Mouse (Mus musculus): ENCODE measurements around the gene Pth2r. TPM values are rescaled to one million over a fixed set of nuclear protein-coding genes. Genes with fewer than 3 reads are reported as not detected.

The Pth2r gene
- not detected in 2 replicates for polyA plus RNA-seq (2012; ENCODE audit: insufficient read depth, insufficient read length, missing spikeins)

DNA sequence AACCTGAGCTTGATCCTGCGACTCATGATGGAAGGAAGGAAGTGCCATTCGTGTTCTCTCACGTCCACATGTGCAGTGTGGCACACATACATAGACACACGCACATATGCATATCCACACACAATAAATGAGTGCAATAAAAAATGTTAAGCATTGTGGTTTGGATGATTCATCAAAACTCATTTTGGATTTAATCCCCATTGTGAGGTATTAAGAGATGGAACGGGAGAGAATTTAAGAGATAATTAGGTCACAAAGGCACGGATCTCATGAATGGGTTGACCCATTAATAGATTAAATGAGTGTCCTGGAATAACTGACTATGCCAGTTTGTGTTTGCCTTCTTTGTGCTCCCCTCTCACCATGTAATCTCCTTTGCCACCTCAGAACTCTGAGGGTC, at the start of gene Pth2r:
Gene Pth2r, plus strand, starts transcription at position 301 of the 400 bp plus-strand sequence.
- Histone ChIP-seq H3K4me3 (ENCODE audit: insufficient read depth, low read depth, low read length) (no peak within 1 kb of the TSS), H3K27ac (replicated peaks; ENCODE audit: low read depth, low read length) (no peak within 1 kb of the TSS)

DNA sequence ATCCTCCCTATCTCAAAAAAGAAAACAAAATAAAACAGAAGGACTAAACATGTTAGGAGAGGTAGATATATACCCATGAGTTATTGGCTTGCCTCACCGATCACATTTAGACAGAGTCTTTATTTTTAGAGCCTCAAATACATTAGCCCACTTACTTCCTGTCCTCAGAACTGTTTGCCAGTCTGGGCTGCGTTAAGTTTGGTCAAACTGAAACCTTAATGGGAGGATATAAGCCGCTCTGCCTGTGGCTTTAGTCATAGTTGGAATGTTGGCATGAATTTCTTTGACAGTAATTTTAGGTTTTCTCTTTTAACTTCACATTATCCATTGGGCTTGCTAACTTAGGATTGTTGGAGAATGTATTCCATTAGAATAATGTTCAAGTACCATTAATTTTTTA, 44.1 kb upstream of the Pth2r start:
- no peaks in the 10 kb centered on the region for H3K4me1 ChIP-seq (ENCODE audit: control insufficient read depth, insufficient read depth, insufficient read length, low read length)
- no peak overlapping the region for H3K4me3 ChIP-seq (ENCODE audit: insufficient read depth, low read depth, low read length)
- no peak overlapping the region for H3K27ac ChIP-seq (replicated peaks; ENCODE audit: low read depth, low read length)

More for the DNA sequence above, at the start of gene Pth2r:
- H3K4me1 ChIP-seq (ENCODE audit: control insufficient read depth, insufficient read depth, insufficient read length, low read length): no peaks in the 10 kb centered on the region

DNA sequence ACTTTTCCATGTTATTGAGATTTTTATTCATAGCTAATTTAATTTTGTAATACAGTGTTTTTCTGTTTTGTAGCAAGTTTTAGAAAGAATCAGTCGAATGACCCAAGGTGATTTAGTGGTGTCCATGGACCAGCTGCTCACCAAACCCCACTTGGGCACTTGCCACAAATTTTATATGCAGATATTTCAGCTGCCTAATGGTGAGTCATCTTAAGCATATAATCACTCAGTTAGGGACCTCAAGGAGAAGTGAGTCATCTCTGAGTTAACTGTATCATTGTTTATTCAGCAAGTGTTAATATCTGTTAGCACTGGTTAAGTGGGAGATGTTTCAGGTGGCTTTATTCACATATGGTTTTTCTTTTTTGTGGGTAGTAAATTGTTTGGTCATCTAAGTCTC, 36.2 kb upstream of the Pth2r start:
- Histone ChIP-seq H3K4me1 (ENCODE audit: control insufficient read depth, insufficient read depth, insufficient read length, low read length) (no peaks in the 10 kb centered on the region), H3K4me3 (ENCODE audit: insufficient read depth, low read depth, low read length) (no peak overlapping the region), H3K27ac (replicated peaks; ENCODE audit: low read depth, low read length) (no peak overlapping the region)

DNA sequence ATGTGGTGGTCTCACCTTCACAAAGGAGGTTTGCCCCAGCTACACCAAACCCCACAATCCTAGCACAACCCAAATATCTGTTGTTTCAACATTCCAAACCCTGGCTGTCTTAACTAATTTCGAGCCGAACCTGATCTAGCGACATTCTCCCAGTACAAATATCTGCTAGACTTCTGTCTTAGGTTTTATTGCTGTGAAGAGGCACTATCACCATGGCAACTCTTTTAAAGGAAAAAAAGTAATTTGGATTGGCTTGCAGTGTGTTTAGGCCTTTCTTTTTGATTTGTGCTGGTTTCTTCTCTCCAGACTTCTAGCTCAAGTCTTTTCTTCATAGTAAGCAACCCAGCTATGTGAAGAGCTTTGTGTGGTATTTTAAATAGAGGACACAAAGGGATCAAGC, 1.4 kb upstream of the Pth2r start:
- Histone ChIP-seq H3K27ac (replicated peaks; ENCODE audit: low read depth, low read length) (no peak overlapping the region), H3K4me3 (ENCODE audit: insufficient read depth, low read depth, low read length) (no peak overlapping the region), H3K4me1 (ENCODE audit: control insufficient read depth, insufficient read depth, insufficient read length, low read length) (peaks cover 2% of the 10 kb centered on the region; the same call in 1 of the 2 replicates)

DNA sequence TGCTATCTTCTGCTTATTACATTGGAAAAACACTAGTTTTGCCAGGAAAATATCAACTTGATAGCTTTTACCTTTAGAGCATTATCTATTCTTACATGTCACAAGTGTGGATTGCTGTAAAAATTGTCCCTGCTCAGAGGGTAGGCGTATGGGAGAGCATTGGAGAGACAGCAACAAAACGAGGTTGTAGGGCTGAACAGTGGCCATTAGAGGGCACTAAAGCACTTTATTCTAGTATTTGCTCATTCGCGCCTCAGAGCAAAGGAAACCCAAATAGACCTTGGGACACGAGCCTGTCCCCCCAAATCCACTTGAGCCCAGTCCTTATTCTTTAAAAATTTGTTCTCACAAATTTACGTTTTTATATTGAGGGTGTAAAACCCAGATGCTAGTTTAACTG, 910 bp downstream of the Pth2r start:
- H3K27ac ChIP-seq (replicated peaks; ENCODE audit: low read depth, low read length): no peak overlapping the region
- H3K4me3 ChIP-seq (ENCODE audit: insufficient read depth, low read depth, low read length): no peak overlapping the region
- H3K4me1 ChIP-seq (ENCODE audit: control insufficient read depth, insufficient read depth, insufficient read length, low read length): no peaks in the 10 kb centered on the region

DNA sequence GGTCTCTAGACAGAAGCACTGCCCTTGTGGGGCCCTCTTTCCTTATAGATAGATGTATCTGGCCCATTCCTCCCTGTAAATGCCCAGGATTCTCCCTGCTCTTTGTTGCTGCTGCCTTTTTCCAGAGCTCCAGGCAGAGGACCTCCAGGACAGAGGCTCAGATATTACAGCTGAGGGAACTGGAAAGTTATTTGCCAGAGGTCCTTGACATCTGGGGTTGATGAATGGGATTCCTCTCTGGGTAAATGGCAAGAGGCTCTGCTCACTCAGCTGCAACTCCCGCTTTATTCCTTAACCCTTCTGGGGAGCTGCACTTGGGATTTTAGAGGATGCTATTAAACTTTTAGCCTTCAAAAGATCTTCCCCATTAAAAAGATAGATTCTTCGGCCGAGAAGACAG, 26.6 kb downstream of the Pth2r start:
- no peak overlapping the region for H3K27ac ChIP-seq (replicated peaks; ENCODE audit: low read depth, low read length)
- H3K4me1 ChIP-seq (ENCODE audit: control insufficient read depth, insufficient read depth, insufficient read length, low read length): no peaks in the 10 kb centered on the region
- no peak overlapping the region for H3K4me3 ChIP-seq (ENCODE audit: insufficient read depth, low read depth, low read length)

DNA sequence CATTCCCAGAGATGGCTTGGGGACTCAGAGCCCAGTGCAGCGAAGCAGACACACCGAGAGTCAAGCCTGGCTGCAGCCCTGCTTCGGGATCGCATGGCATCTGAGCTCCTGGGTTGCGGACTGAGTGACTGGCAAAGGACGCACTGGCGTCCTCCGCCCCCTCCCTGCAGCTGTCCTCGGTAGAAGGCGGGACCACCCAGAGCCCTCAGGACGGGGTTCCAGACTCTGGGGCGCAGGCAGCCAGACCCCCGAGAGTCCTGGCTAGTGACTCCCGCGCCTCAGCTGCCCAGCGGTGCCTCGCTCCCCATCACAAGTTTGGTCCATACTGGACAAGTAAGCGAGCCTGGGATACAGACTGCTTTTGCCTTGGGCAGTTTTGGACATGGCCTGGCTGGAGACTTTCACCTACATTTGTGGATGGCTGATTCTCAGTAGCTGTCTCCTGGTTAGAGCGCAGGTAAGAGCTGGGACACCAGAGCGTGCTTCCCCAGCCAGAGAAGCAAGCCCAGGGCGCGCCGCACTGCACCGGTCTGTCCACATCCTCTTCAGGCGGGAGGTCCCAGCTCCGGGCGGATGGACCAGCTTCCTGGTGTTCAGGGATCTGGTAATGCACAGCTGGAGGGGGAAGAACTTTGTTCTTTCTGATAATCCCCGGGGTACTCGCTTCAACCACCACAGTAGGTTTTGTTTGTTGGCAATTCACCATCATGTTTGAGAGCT, 29.5 kb downstream of the Pth2r start:
- Histone ChIP-seq H3K4me1 (ENCODE audit: control insufficient read depth, insufficient read depth, insufficient read length, low read length) (no peaks in the 10 kb centered on the region), H3K4me3 (ENCODE audit: insufficient read depth, low read depth, low read length) (no peak overlapping the region), H3K27ac (replicated peaks; ENCODE audit: low read depth, low read length) (no peak overlapping the region)

DNA sequence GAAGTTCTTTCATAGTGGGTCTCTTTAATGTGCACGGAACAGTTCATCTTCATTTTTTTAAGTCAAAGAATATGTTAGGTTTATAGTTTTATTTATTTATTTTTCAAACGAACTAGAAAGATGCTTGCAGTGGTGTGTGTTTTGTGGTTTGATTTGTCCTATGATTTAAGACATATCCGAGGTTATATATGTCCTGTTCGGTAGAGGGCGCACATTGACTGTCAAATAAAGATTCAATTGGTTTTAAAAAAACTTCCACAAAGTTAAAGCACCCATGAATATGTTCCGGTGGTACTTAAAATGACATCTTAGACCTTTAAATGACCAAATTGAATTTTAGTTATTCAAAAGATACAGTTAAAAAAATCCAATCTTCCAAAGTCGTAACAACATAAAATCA, 30.3 kb downstream of the Pth2r start:
- no peak overlapping the region for H3K4me3 ChIP-seq (ENCODE audit: insufficient read depth, low read depth, low read length)
- no peaks in the 10 kb centered on the region for H3K4me1 ChIP-seq (ENCODE audit: control insufficient read depth, insufficient read depth, insufficient read length, low read length)

DNA sequence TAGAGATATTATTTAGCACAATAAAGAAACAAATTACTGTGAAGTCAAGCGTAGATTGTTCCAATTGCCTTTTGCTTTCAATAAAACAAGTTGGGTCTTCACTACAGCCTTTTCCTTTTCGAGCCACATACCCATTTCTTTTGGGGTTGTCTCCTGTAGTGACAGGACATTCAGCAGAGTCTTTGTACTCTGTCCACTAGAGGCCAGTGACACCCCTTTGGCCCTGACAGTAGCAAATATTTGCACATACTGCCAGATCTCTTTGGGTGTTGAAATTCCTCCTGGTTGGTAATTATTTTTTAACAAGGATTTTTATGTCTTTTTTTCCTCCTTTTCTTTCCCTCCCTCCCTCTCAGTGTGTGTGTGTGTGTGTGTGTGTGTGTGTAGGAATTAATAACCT, 31.0 kb downstream of the Pth2r start:
- Histone ChIP-seq H3K4me3 (ENCODE audit: insufficient read depth, low read depth, low read length) (no peak overlapping the region), H3K4me1 (ENCODE audit: control insufficient read depth, insufficient read depth, insufficient read length, low read length) (no peaks in the 10 kb centered on the region), H3K27ac (replicated peaks; ENCODE audit: low read depth, low read length) (no peak overlapping the region)

More for the DNA sequence above, 30.3 kb downstream of the Pth2r start:
- H3K27ac ChIP-seq (replicated peaks; ENCODE audit: low read depth, low read length): no peak overlapping the region

DNA sequence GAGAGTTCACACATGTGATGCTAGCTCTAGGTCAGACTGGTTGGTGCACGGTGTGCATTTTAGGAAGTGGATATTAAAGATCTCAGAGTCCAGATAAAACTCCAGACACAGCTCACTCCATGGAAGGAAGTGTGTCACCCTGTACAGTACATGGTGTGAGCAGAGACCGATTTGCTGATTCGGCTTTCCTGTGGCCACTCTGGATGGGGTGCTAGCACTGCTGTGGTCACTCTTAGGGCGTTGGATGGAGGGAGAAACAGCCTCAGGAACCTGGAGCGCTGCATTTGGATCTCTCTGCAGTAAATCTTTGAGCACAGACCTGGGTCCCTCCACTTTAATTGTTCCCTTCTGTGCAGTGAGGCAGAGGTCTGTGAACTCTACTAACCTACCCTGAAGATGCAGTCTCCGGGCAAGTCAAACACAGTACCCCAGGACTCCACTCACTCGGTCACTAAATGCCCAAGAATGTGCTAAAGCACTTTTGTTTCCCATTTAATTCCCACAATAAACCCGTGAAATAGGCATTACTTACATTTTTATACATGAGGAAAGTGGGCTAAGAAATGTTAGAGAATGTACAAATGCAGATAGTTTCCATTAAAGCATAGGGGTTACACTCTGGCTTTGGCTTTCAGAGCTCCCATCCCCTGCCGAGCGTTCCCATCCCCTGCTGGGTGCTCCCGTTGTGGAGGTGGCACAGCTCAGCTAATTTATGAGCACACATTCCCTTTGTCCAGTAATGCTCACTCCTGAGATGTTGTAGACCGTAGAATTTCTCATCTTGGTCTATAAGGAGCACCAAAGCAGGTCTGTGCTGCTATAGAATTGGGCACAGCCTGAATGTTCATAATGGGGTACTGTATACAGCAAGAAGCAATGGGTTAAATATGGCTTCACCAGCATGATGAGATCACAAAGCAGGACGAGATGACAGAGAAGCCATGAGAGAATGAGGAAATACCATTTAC, 32.5 kb downstream of the Pth2r start:
- Histone ChIP-seq H3K4me1 (ENCODE audit: control insufficient read depth, insufficient read depth, insufficient read length, low read length) (no peaks in the 10 kb centered on the region), H3K27ac (replicated peaks; ENCODE audit: low read depth, low read length) (no peak overlapping the region), H3K4me3 (ENCODE audit: insufficient read depth, low read depth, low read length) (no peak overlapping the region)

DNA sequence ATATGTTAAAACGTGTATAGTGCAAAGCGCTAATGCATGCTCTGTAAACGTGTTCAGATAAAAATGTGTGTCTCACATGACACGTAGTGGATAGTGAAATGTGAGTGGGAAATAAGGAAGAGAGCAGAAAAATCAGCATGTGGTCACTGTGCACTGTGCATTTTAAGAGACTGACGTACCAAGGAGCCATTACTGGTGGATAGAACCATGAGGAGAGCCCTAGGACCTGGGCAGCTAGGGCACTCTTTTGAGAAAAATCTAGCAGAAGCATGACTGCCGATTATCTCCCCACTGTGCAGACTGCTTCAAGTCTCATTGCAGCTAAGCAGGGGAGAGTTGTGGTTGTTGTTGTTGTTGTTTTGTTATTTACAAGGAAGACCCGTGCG, 33.2 kb downstream of the Pth2r start:
- H3K4me3 ChIP-seq (ENCODE audit: insufficient read depth, low read depth, low read length): no peak overlapping the region
- H3K27ac ChIP-seq (replicated peaks; ENCODE audit: low read depth, low read length): no peak overlapping the region
- no peaks in the 10 kb centered on the region for H3K4me1 ChIP-seq (ENCODE audit: control insufficient read depth, insufficient read depth, insufficient read length, low read length)

DNA sequence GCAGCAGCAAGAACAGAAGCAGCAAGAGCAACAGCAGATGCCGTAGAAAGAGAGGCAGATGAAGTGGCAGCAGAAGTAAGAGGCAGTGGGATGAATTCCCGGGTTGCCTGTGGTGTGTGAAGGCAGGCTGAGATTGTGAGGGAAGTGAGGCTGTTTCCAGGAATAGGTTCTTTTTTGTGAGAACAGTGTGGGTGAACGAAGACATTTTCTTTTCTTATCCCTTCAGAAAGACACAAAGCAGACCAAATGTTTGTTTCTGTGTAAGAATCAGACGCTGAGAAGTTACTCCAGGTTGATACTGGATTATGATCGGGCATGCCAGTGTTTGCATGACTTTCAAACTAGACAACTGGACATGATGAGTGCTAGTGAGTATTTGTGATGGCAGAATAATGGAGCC, 52.2 kb downstream of the Pth2r start:
- Histone ChIP-seq H3K4me3 (ENCODE audit: insufficient read depth, low read depth, low read length) (no peak overlapping the region), H3K4me1 (ENCODE audit: control insufficient read depth, insufficient read depth, insufficient read length, low read length) (no peaks in the 10 kb centered on the region), H3K27ac (replicated peaks; ENCODE audit: low read depth, low read length) (no peak overlapping the region)

DNA sequence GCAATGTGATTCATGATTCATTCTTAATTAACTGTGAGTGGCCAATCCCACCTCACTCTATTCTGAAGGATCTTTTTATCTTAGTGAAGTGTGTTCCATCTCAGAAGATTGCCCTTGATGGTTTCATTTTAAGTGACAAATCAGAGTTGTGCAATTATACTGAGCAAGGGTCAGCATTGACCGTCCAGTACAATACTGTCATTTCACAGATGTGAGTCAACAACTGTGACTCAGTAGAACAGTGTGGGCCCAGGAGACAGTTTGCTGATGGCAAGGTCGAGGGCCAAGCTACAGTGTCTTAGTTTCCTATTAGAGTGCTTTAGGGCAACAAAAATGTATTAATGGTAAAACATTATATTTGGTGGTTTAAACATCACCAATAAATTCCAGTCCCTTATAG, 55.9 kb downstream of the Pth2r start:
- H3K4me1 ChIP-seq (ENCODE audit: control insufficient read depth, insufficient read depth, insufficient read length, low read length): no peaks in the 10 kb centered on the region
- no peak overlapping the region for H3K27ac ChIP-seq (replicated peaks; ENCODE audit: low read depth, low read length)
- H3K4me3 ChIP-seq (ENCODE audit: insufficient read depth, low read depth, low read length): no peak overlapping the region

DNA sequence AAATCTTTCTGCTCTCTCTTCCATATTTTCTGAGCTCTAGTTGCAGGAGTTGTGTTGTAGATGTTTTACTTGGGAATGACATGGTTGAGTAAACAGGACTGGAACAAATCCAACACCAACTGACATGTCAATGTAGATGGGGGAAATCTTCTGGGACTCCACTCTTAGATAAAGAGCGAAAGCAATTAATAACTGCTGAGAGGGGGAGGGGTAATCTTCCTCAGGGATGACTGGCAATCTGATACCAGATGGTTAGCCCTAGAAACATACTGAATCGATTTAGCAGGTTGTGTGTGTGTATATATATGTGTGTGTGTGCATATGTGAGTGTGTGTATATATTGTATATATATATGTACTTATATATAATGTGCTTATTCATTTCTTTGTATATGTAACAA, 58.4 kb downstream of the Pth2r start:
- Histone ChIP-seq H3K4me3 (ENCODE audit: insufficient read depth, low read depth, low read length) (no peak overlapping the region), H3K4me1 (ENCODE audit: control insufficient read depth, insufficient read depth, insufficient read length, low read length) (no peaks in the 10 kb centered on the region)

DNA sequence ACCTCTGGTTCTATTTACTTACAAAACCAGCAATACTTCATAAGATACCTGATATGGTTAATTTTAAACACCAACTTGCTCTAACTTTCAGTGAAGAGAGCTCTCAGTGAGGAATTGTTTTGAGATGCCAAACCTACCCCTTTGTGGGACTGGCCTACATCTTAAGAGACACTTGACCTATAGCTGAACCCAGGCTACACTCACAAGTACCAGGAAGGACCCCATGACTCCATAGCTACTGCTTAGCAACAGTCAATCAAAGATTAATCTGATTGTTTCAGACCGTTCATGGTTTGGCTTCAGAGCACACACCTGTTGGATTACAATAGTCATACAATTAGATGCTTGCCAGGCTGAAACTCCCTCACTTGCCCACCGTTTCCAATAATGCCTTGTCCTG, 71.1 kb downstream of the Pth2r start:
- Histone ChIP-seq H3K27ac (replicated peaks; ENCODE audit: low read depth, low read length) (no peak overlapping the region), H3K4me3 (ENCODE audit: insufficient read depth, low read depth, low read length) (no peak overlapping the region), H3K4me1 (ENCODE audit: control insufficient read depth, insufficient read depth, insufficient read length, low read length) (no peaks in the 10 kb centered on the region)

More for the DNA sequence above, 58.4 kb downstream of the Pth2r start:
- H3K27ac ChIP-seq (replicated peaks; ENCODE audit: low read depth, low read length): no peak overlapping the region

Data from brown adipose tissue, adult 24 weeks (tissue).